Mouse (Mus musculus): ENCODE measurements around the gene St6galnac6. TPM values are rescaled to one million over a fixed set of nuclear protein-coding genes. Genes with fewer than 3 reads are reported as not detected.

Gene St6galnac6
- polyA plus RNA-seq, 1 experiment, result 24.7 TPM

- H3K36me3 ChIP-seq (ENCODE audit: control insufficient read depth, insufficient read depth, low read length), result no peaks in the 10 kb centered on the region
- no peak for TF ChIP-seq POLR2A (IDR thresholded peaks at IDR 0.05; ENCODE audit: control insufficient read depth, low read depth, low read length)
- no peak for TF ChIP-seq CTCF (IDR thresholded peaks at IDR 0.05; ENCODE audit: control insufficient read depth, insufficient read depth, insufficient replicate concordance, low read depth, low read length)
- no peaks in the 10 kb centered on the region for H3K4me1 ChIP-seq (ENCODE audit: control insufficient read depth, insufficient read depth, low read length)
- no peak overlapping the region for H3K4me3 ChIP-seq (ENCODE audit: control insufficient read depth, low read depth, low read length)
- H3K27me3 ChIP-seq (ENCODE audit: control insufficient read depth, insufficient read depth, low read length), result no peaks in the 10 kb centered on the region
- no peak overlapping the region for H3K27ac ChIP-seq (ENCODE audit: control insufficient read depth, insufficient read depth, low read depth, low read length)
These were observed 54.3 kb downstream of the St6galnac6 start for GRCm38 (mm10) chr2:32653764-32654163.

GRCm38 (mm10) chr2:32654743-32655393, 55.4 kb downstream of the St6galnac6 start:
- no peaks in the 10 kb centered on the region for H3K36me3 ChIP-seq (ENCODE audit: control insufficient read depth, insufficient read depth, low read length)
- no peak overlapping the region for H3K4me3 ChIP-seq (ENCODE audit: control insufficient read depth, low read depth, low read length)
- H3K27me3 ChIP-seq (ENCODE audit: control insufficient read depth, insufficient read depth, low read length), result no peaks in the 10 kb centered on the region
- no peak for TF ChIP-seq CTCF (IDR thresholded peaks at IDR 0.05; ENCODE audit: control insufficient read depth, insufficient read depth, insufficient replicate concordance, low read depth, low read length)
- no peak overlapping the region for H3K27ac ChIP-seq (ENCODE audit: control insufficient read depth, insufficient read depth, low read depth, low read length)
- H3K4me1 ChIP-seq (ENCODE audit: control insufficient read depth, insufficient read depth, low read length), result no peaks in the 10 kb centered on the region

GRCm38 (mm10) chr2:32655394-32655744, 55.9 kb downstream of the St6galnac6 start:
- no peaks in the 10 kb centered on the region for H3K27me3 ChIP-seq (ENCODE audit: control insufficient read depth, insufficient read depth, low read length)
- H3K36me3 ChIP-seq (ENCODE audit: control insufficient read depth, insufficient read depth, low read length), result no peaks in the 10 kb centered on the region
- no peak overlapping the region for H3K27ac ChIP-seq (ENCODE audit: control insufficient read depth, insufficient read depth, low read depth, low read length)
- H3K4me3 ChIP-seq (ENCODE audit: control insufficient read depth, low read depth, low read length), result no peak overlapping the region
- no peaks in the 10 kb centered on the region for H3K4me1 ChIP-seq (ENCODE audit: control insufficient read depth, insufficient read depth, low read length)
- TF ChIP-seq CTCF (IDR thresholded peaks at IDR 0.05; ENCODE audit: control insufficient read depth, insufficient read depth, insufficient replicate concordance, low read depth, low read length) (no peak), POLR2A (IDR thresholded peaks at IDR 0.05; ENCODE audit: control insufficient read depth, low read depth, low read length) (no peak)

GRCm38 (mm10) chr2:32655826-32656225, 56.3 kb downstream of the St6galnac6 start:
- Histone ChIP-seq H3K36me3 (ENCODE audit: control insufficient read depth, insufficient read depth, low read length) (no peaks in the 10 kb centered on the region), H3K4me1 (ENCODE audit: control insufficient read depth, insufficient read depth, low read length) (no peaks in the 10 kb centered on the region), H3K27ac (ENCODE audit: control insufficient read depth, insufficient read depth, low read depth, low read length) (peak overlapping the region; percentile 26; the same call in 1 of the 2 replicates), H3K27me3 (ENCODE audit: control insufficient read depth, insufficient read depth, low read length) (no peaks in the 10 kb centered on the region), H3K4me3 (ENCODE audit: control insufficient read depth, low read depth, low read length) (no peak overlapping the region)
- no peak for TF ChIP-seq POLR2A (IDR thresholded peaks at IDR 0.05; ENCODE audit: control insufficient read depth, low read depth, low read length)
- TF ChIP-seq CTCF (IDR thresholded peaks at IDR 0.05; ENCODE audit: control insufficient read depth, insufficient read depth, insufficient replicate concordance, low read depth, low read length), result no peak

GRCm38 (mm10) chr2:32658873-32659272, 59.4 kb downstream of the St6galnac6 start:
- TF ChIP-seq CTCF (IDR thresholded peaks at IDR 0.05; ENCODE audit: control insufficient read depth, insufficient read depth, insufficient replicate concordance, low read depth, low read length) (no peak), POLR2A (IDR thresholded peaks at IDR 0.05; ENCODE audit: control insufficient read depth, low read depth, low read length) (no peak)
- Histone ChIP-seq H3K27ac (ENCODE audit: control insufficient read depth, insufficient read depth, low read depth, low read length) (no peak overlapping the region), H3K4me3 (ENCODE audit: control insufficient read depth, low read depth, low read length) (no peak overlapping the region), H3K4me1 (ENCODE audit: control insufficient read depth, insufficient read depth, low read length) (peaks cover 3% of the 10 kb centered on the region; the same call in 1 of the 2 replicates), H3K27me3 (ENCODE audit: control insufficient read depth, insufficient read depth, low read length) (no peaks in the 10 kb centered on the region), H3K36me3 (ENCODE audit: control insufficient read depth, insufficient read depth, low read length) (no peaks in the 10 kb centered on the region)

GRCm38 (mm10) chr2:32661509-32662107, 62.1 kb downstream of the St6galnac6 start:
- Histone ChIP-seq H3K36me3 (ENCODE audit: control insufficient read depth, insufficient read depth, low read length) (no peaks in the 10 kb centered on the region), H3K27me3 (ENCODE audit: control insufficient read depth, insufficient read depth, low read length) (no peaks in the 10 kb centered on the region), H3K27ac (ENCODE audit: control insufficient read depth, insufficient read depth, low read depth, low read length) (0 out of 2 replicates have a peak overlapping the region, but pooled peaks have one; percentile 15), H3K4me3 (ENCODE audit: control insufficient read depth, low read depth, low read length) (no peak overlapping the region), H3K4me1 (ENCODE audit: control insufficient read depth, insufficient read depth, low read length) (peaks cover 3% of the 10 kb centered on the region; the same call in 1 of the 2 replicates)
- TF ChIP-seq POLR2A (IDR thresholded peaks at IDR 0.05; ENCODE audit: control insufficient read depth, low read depth, low read length), result no peak
- TF ChIP-seq CTCF (IDR thresholded peaks at IDR 0.05; ENCODE audit: control insufficient read depth, insufficient read depth, insufficient replicate concordance, low read depth, low read length), result no peak

GRCm38 (mm10) chr2:32662291-32662690, 62.8 kb downstream of the St6galnac6 start:
- H3K27ac ChIP-seq (ENCODE audit: control insufficient read depth, insufficient read depth, low read depth, low read length), result 0 out of 2 replicates have a peak overlapping the region, but pooled peaks have one; percentile 15
- H3K4me1 ChIP-seq (ENCODE audit: control insufficient read depth, insufficient read depth, low read length), result peaks cover 3% of the 10 kb centered on the region; the same call in 1 of the 2 replicates
- no peaks in the 10 kb centered on the region for H3K36me3 ChIP-seq (ENCODE audit: control insufficient read depth, insufficient read depth, low read length)
- no peak for TF ChIP-seq CTCF (IDR thresholded peaks at IDR 0.05; ENCODE audit: control insufficient read depth, insufficient read depth, insufficient replicate concordance, low read depth, low read length)
- no peak for TF ChIP-seq POLR2A (IDR thresholded peaks at IDR 0.05; ENCODE audit: control insufficient read depth, low read depth, low read length)
- no peak overlapping the region for H3K4me3 ChIP-seq (ENCODE audit: control insufficient read depth, low read depth, low read length)
- H3K27me3 ChIP-seq (ENCODE audit: control insufficient read depth, insufficient read depth, low read length), result no peaks in the 10 kb centered on the region

All from testis, adult 2 months (tissue).